Mouse (Mus musculus): ENCODE data around the gene Tspoap1. TPM values are rescaled to one million over a fixed set of nuclear protein-coding genes. Genes with fewer than 3 reads are reported as not detected.

The Tspoap1 gene
- not detected for polyA plus RNA-seq (2014; fragmentation: Illumina TruSeq; extraction: RNeasy Lipid Tissue Mini Kit (QIAGEN cat#74804); ENCODE audit: low read depth, low replicate concordance)

GRCm38 (mm10) chr11:87760301-87761081 lies at the start of gene Tspoap1:
Gene Tspoap1 (plus strand): TSS chr11:87760541.

GRCm38 (mm10) chr11:87737175-87737740 lies 23.1 kb upstream of the Tspoap1 start, which contains the start of gene Supt4a:
Gene Supt4a (plus strand): TSS chr11:87737552.

GRCm38 (mm10) chr11:87793460-87793859 lies 33.1 kb downstream of the Tspoap1 start, which contains the start of gene Mpo:
Gene Mpo (plus strand): TSS chr11:87793581.

DNA sequence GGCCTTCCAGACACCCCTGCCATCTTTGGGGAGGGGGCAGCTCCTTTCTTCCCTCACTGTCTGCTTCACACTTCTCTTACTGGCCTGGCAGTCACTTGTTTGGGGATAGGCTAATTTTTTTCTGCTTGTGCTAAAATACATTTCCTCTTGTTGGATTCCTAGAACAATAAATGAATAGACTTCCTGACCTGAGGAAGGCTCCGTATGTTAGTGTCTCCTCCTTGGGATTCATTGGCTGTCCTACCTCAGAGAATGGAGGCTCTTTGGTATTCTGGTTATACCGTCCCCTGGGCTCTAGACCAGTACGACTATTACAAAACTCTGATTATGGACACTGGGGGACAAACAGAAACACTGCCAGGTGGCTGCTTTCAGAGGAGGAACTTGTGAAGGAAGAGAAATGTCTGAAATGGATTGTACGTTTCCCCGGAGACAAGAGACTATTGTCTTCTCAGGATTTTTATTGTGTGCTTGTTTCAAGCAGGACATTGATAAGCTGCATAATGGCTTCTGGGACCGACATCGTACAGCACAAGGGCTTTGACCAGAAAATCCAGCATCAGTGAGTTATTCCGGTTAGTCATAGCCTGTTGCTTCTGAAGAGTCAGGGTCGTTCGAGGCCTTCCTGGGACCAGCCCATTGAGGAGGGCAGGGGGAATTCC lies 68.0 kb downstream of the Tspoap1 start, which contains the start of gene Lpo:
Gene Lpo, minus strand, starts transcription at position 51 of the 662 bp plus-strand sequence.

Other genes starting within 250 kb of the Tspoap1 start
- gene Gm11492, start 193.9 kb upstream of the Tspoap1 start, polyA plus RNA-seq (2014; fragmentation: Illumina TruSeq; extraction: RNeasy Lipid Tissue Mini Kit (QIAGEN cat#74804); ENCODE audit: low read depth, low replicate concordance) = not detected
- 6.7 TPM for gene Sept4, start 191.6 kb upstream of the Tspoap1 start, polyA plus RNA-seq (2014; fragmentation: Illumina TruSeq; extraction: RNeasy Lipid Tissue Mini Kit (QIAGEN cat#74804); ENCODE audit: low read depth, low replicate concordance)
- 26.0 TPM for gene Mtmr4, start 168.4 kb upstream of the Tspoap1 start, polyA plus RNA-seq (2014; fragmentation: Illumina TruSeq; extraction: RNeasy Lipid Tissue Mini Kit (QIAGEN cat#74804); ENCODE audit: low read depth, low replicate concordance)
- gene Hsf5, start 143.4 kb upstream of the Tspoap1 start, polyA plus RNA-seq (2014; fragmentation: Illumina TruSeq; extraction: RNeasy Lipid Tissue Mini Kit (QIAGEN cat#74804); ENCODE audit: low read depth, low replicate concordance) = not detected
- gene Rnf43, start 97.8 kb upstream of the Tspoap1 start, polyA plus RNA-seq (2014; fragmentation: Illumina TruSeq; extraction: RNeasy Lipid Tissue Mini Kit (QIAGEN cat#74804); ENCODE audit: low read depth, low replicate concordance) = 8.6 TPM
- 18.1 TPM for gene Supt4a, start 23.0 kb upstream of the Tspoap1 start, polyA plus RNA-seq (2014; fragmentation: Illumina TruSeq; extraction: RNeasy Lipid Tissue Mini Kit (QIAGEN cat#74804); ENCODE audit: low read depth, low replicate concordance)
- not detected for gene Mpo, start 33.0 kb downstream of the Tspoap1 start, polyA plus RNA-seq (2014; fragmentation: Illumina TruSeq; extraction: RNeasy Lipid Tissue Mini Kit (QIAGEN cat#74804); ENCODE audit: low read depth, low replicate concordance)
- not detected for gene Lpo, start 67.7 kb downstream of the Tspoap1 start, polyA plus RNA-seq (2014; fragmentation: Illumina TruSeq; extraction: RNeasy Lipid Tissue Mini Kit (QIAGEN cat#74804); ENCODE audit: low read depth, low replicate concordance)
- gene Mks1, start 92.7 kb downstream of the Tspoap1 start, polyA plus RNA-seq (2014; fragmentation: Illumina TruSeq; extraction: RNeasy Lipid Tissue Mini Kit (QIAGEN cat#74804); ENCODE audit: low read depth, low replicate concordance) = 0.19 TPM
- not detected for gene Epx, start 115.0 kb downstream of the Tspoap1 start, polyA plus RNA-seq (2014; fragmentation: Illumina TruSeq; extraction: RNeasy Lipid Tissue Mini Kit (QIAGEN cat#74804); ENCODE audit: low read depth, low replicate concordance)
- not detected for gene Olfr462, start 131.7 kb downstream of the Tspoap1 start, polyA plus RNA-seq (2014; fragmentation: Illumina TruSeq; extraction: RNeasy Lipid Tissue Mini Kit (QIAGEN cat#74804); ENCODE audit: low read depth, low replicate concordance)
- not detected for gene Olfr463, start 136.8 kb downstream of the Tspoap1 start, polyA plus RNA-seq (2014; fragmentation: Illumina TruSeq; extraction: RNeasy Lipid Tissue Mini Kit (QIAGEN cat#74804); ENCODE audit: low read depth, low replicate concordance)
- gene Olfr464, start 160.4 kb downstream of the Tspoap1 start, polyA plus RNA-seq (2014; fragmentation: Illumina TruSeq; extraction: RNeasy Lipid Tissue Mini Kit (QIAGEN cat#74804); ENCODE audit: low read depth, low replicate concordance) = not detected
- 120 TPM for gene Dynll2, start 227.0 kb downstream of the Tspoap1 start, polyA plus RNA-seq (2014; fragmentation: Illumina TruSeq; extraction: RNeasy Lipid Tissue Mini Kit (QIAGEN cat#74804); ENCODE audit: low read depth, low replicate concordance)